Mouse (Mus musculus): ENCODE results near the gene Slc39a11.
"Not testable (repeated sequence)": the region's sequence is repeated elsewhere in the genome, so short reads cannot be mapped to it uniquely, and the experiment has no call there.

The Slc39a11 gene

GRCm38 (mm10) chr11:113601616-113602343 is 48.1 kb downstream of the Slc39a11 start:
- DNase-seq (ENCODE audit: low read depth in 1 of 2, low spot score in 2 of 2) = no peak

- DNase-seq (ENCODE audit: low read depth in 1 of 2, low spot score in 2 of 2) = no peak
Measured at GRCm38 (mm10) chr11:113600526-113601245, 49.2 kb downstream of the Slc39a11 start.

DNA sequence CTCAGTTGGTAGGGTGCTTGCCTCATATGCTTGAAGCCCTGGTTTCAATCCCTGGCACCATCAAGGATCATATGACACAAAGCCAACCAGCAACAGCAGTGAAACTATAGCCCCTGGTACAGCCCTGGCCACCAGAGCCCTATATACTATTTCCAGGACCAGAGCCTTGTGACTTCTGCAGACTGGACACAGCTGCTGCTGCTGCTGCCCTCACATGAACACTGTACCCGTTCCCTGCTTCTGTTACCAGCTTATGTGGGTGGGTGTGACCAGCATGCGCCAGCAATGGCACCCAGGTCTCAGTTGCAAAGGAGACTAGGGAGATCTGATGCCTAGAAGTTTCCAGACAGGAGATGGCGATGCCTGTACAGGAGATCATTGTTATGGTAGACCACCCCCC is 52.2 kb downstream of the Slc39a11 start:
- DNase-seq (ENCODE audit: low read depth in 1 of 2, low spot score in 2 of 2) = no peak

DNA sequence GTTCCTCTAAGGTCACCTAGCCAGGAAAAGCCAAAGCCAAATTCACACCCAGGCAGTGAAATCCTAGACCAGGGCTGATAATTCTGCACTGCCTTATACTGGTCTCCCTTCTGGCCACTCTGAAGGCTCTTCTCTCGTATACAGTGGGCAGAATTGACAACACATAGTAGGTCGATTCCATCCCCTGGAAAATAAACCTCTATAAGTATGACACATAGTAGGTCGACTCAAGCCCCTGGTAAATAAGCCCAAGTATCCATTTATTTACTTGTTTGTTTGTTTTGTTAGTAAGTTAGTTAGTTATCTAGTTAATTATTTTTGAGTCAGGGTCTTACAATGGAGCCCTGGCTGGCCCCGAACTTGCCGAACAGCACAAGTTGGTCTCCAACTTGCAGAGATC is 54.7 kb downstream of the Slc39a11 start:
- DNase-seq (ENCODE audit: low read depth in 1 of 2, low spot score in 2 of 2) = no peak

GRCm38 (mm10) chr11:113588936-113589335 is 60.9 kb downstream of the Slc39a11 start:
- DNase-seq (ENCODE audit: low read depth in 1 of 2, low spot score in 2 of 2) = no peak

- no peak for DNase-seq (ENCODE audit: low read depth in 1 of 2, low spot score in 2 of 2)
Measured at GRCm38 (mm10) chr11:113586423-113586822, 63.5 kb downstream of the Slc39a11 start.

GRCm38 (mm10) chr11:113583879-113584661 is 65.8 kb downstream of the Slc39a11 start:
- DNase-seq (ENCODE audit: low read depth in 1 of 2, low spot score in 2 of 2) = no peak

GRCm38 (mm10) chr11:113577221-113577620 is 72.7 kb downstream of the Slc39a11 start:
- DNase-seq (ENCODE audit: low read depth in 1 of 2, low spot score in 2 of 2) = no peak

DNA sequence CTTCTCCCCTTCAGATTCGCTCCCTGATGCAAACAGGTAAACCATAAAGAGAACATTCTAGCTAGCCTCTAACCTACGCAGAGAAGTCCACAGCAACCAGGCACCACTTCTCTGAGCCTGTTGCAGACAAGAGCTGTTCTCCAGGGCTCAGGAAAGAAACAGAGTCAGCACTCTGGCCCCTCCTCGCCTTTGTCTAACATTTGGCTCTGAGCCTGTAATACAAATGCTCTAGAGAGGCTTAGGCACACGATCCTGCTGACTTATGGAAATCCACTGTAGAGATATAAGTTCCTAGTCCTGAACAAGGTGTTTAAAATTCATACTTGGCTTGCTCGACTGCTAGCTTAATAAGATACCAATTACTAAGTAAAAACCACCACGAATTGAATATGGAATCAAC is 77.2 kb downstream of the Slc39a11 start:
- DNase-seq (ENCODE audit: low read depth in 1 of 2, low spot score in 2 of 2) = no peak

- no peak for DNase-seq (ENCODE audit: low read depth in 1 of 2, low spot score in 2 of 2)
Measured at GRCm38 (mm10) chr11:113571616-113572015, 78.3 kb downstream of the Slc39a11 start.

DNA sequence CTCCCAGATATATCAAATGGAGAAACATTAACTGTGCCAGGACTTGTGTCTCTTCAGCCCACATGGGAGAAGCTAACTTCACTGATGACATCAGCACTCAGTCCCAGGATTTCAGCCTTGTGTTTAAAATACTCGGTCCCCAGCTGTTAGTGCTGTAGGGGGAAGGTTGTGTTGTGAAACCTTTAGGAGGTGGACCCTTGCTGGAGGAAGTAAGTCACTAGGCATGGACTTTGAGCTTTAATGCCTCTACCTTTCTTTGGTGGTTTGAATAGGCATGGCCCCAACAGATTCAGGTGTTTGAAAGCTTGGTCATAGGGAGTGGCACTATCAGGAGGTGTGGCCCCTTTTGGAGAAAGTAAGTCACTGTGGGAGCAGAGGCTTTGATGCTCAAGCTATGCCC is 80.9 kb downstream of the Slc39a11 start:
- no peak for DNase-seq (ENCODE audit: low read depth in 1 of 2, low spot score in 2 of 2)

GRCm38 (mm10) chr11:113567926-113568325 is 82.0 kb downstream of the Slc39a11 start:
- DNase-seq (ENCODE audit: low read depth in 1 of 2, low spot score in 2 of 2) = not testable (repeated sequence)

DNA sequence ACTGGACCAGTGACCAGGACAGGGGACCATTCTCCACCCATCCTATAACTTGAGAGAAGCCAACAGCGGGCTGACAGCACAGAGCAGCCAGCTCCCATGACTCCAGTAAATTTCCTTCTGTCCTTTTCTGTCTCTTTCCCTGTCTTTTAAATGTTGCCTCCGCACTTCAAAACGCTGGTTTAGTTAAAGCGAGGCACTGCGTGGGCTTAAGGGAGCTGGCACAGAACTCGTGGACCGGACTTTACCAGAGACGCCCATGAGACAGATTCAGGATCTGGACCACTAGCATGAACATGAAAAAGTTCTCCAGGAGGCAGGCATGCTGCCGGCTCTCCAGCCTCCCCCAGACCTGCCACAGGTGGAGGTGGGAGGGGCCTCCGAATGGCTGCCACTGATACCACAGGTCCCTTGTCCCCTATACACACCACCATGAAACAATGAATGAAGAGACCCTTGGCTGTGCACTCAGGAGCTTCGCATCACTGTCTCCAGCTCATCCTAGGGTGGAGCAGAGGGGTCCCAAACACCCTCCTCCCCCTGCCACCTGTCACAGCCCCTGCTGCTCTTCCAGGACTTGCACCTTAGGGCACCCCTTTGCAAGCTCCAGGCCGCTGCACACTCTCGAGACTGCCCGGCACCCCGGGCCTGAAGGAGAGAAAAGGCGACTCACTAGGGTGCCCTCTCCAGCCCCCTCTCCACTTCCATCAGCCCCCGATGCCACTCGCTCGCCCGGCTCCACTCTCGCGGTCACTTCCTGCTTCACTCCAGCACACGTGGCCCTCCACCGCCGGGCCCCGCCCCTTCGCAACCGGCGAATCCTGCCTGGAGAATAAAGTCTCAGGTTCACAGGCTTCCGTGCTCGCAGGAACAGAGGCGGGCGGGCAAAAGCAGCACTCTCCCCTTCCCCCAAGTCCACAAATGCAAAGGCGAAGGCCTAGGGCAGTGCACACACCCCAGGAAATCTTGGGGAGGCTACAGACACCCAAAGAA is 84.6 kb downstream of the Slc39a11 start:
- peak; percentile 46 to 67 for DNase-seq (ENCODE audit: low read depth in 1 of 2, low spot score in 2 of 2)

DNA sequence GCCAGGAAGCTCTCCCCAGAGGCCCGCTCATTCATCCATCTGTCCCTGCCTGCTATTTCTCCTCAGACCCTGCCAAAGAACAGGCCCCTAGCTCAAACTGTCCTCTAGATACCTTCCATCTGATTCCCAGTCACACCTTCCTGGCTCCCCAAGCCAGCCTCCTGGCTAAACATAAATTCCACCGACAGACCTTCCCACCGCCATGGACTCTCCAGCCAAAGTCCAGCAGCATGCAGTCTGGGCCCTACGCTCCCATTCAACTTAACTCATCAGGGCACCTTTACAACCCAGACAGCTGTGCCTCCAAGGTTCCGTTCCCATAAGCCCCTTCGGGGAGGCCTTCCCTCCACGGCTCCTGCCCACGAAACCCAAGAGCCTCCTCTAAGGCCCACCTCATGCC is 87.6 kb downstream of the Slc39a11 start:
- DNase-seq (ENCODE audit: low read depth in 1 of 2, low spot score in 2 of 2) = no peak

GRCm38 (mm10) chr11:113560150-113560549 is 89.7 kb downstream of the Slc39a11 start:
- DNase-seq (ENCODE audit: low read depth in 1 of 2, low spot score in 2 of 2) = no peak

DNA sequence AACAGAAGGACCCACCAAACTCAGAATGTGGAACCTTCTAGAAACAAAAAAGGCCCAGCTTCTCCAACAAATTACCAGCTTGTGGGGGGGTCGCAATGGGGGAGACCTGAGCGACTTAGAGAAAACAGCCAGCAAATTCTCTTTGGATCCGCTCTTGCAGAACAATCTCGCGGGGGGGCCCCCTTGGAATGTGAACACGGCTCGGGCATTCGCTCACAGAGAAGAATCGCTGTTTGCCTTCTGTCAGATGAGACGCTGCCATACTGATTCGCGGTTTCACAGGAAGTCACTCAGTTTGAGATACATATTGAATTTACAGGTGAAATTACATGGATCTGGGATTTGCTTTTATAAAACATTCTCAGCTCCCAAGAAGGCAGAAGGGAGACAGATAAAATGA is 91.4 kb downstream of the Slc39a11 start:
- no peak for DNase-seq (ENCODE audit: low read depth in 1 of 2, low spot score in 2 of 2)

DNA sequence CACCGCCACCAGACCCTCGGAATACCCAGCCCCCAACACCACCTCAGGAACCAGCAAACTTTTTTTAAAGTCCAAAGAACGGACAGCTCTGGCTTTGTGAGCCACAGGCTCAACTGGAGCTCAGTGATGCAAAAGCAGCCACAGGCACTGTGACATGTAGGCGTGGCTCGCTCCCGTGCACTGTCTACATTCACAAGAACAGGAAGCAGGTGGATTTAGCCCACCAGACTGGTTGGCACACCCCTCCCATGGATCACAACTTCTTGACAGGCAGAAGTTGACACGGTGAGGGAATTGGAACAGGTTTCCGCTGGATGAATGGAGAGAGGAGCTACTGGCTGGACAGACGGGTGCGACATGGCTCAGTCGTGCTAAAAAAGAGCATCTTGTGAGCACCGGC is 93.7 kb downstream of the Slc39a11 start:
- DNase-seq (ENCODE audit: low read depth in 1 of 2, low spot score in 2 of 2) = no peak

DNA sequence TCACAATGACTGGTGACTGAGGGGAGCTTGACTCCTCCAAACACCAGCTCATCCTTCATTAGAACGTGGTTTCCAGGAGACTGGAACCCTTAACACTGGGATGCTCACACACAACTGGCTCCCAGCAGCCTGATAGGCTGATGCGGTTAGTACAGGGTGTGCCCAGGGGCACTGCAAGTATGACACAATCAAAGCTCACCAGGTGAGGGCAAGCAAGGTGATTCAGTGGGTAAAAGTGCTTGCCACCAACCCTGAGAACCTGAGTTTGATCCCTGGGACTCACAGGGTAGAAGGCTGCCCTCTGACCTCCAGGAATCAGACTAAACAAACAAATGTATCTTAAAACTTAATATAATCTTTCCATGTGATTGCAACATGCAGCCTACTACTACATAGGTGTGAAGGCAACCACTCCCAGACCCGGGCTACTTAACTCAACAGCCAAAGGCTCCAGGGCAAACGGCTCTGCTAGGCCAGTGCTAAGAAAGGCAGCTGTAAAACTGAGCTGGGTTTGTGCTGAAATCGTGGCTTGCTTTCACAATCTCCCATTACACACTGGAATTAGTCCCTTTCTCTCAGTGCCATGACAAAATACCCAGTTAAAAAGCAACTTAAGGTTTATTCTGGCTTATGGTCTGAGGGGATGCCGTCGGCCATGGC is 95.0 kb downstream of the Slc39a11 start:
- no peak for DNase-seq (ENCODE audit: low read depth in 1 of 2, low spot score in 2 of 2)

- DNase-seq (ENCODE audit: low read depth in 1 of 2, low spot score in 2 of 2) = no peak
Measured at GRCm38 (mm10) chr11:113554194-113554593, 95.7 kb downstream of the Slc39a11 start.

- no peak for DNase-seq (ENCODE audit: low read depth in 1 of 2, low spot score in 2 of 2)
Measured at GRCm38 (mm10) chr11:113553605-113554004, 96.3 kb downstream of the Slc39a11 start.

All from monocyte, adult 2 months (primary cell).